Mouse (Mus musculus) kidney, adult 18-20 months (tissue): Measurements from ENCODE around the gene Zfp420.
"Not testable (repeated sequence)": the region's sequence is repeated elsewhere in the genome, so short reads cannot be mapped to it uniquely, and the experiment has no call there.

Experiments
- DNase-seq: peaks from one replicate; pipeline ENCODE4 v3.0.0; 2021

The Zfp420 gene

GRCm38 (mm10) chr7:29859532-29860517 is at the start of gene Zfp420:
TSS of gene Zfp420 (plus strand) at chr7:29859979.
- peak; percentile 86 for DNase-seq

- no peak for DNase-seq
Measured at GRCm38 (mm10) chr7:29812244-29812643, 47.5 kb upstream of the Zfp420 start.

- DNase-seq: no peak
Measured at GRCm38 (mm10) chr7:29814381-29814780, 45.4 kb upstream of the Zfp420 start.

GRCm38 (mm10) chr7:29815061-29815784 is 44.6 kb upstream of the Zfp420 start:
- no peak for DNase-seq

GRCm38 (mm10) chr7:29815910-29816429 is 43.8 kb upstream of the Zfp420 start, which contains the start of gene Zfp790:
TSS of gene Zfp790 (plus strand) at chr7:29816114.
- peak; percentile 86 for DNase-seq

GRCm38 (mm10) chr7:29818619-29819254 is 41.0 kb upstream of the Zfp420 start:
- peak; percentile 80 for DNase-seq

GRCm38 (mm10) chr7:29828001-29828400 is 31.8 kb upstream of the Zfp420 start:
- peak; percentile 59 for DNase-seq

- DNase-seq: no peak
Measured at GRCm38 (mm10) chr7:29829804-29830203, 30.0 kb upstream of the Zfp420 start.

GRCm38 (mm10) chr7:29836816-29837215 is 23.0 kb upstream of the Zfp420 start:
- DNase-seq: no peak

GRCm38 (mm10) chr7:29839256-29839655 is 20.5 kb upstream of the Zfp420 start:
- DNase-seq: no peak

GRCm38 (mm10) chr7:29842105-29842504 is 17.7 kb upstream of the Zfp420 start:
- DNase-seq: peak; percentile 25

- no peak for DNase-seq
Measured at GRCm38 (mm10) chr7:29844616-29845015, 15.2 kb upstream of the Zfp420 start.

- no peak for DNase-seq
Measured at GRCm38 (mm10) chr7:29852831-29853218, 7.0 kb upstream of the Zfp420 start.

- peak; percentile 87 for DNase-seq
Measured at GRCm38 (mm10) chr7:29853219-29853842, 6.4 kb upstream of the Zfp420 start, which contains the start of gene Zfp940. TSS of gene Zfp940 (minus strand) at chr7:29853669.

- no peak for DNase-seq
Measured at GRCm38 (mm10) chr7:29861660-29862059, 1.9 kb downstream of the Zfp420 start.

- no peak for DNase-seq
Measured at GRCm38 (mm10) chr7:29874256-29874655, 14.5 kb downstream of the Zfp420 start.

- not testable (repeated sequence) for DNase-seq
Measured at GRCm38 (mm10) chr7:29877561-29877960, 17.8 kb downstream of the Zfp420 start.

- DNase-seq: no peak
Measured at GRCm38 (mm10) chr7:29880056-29880455, 20.3 kb downstream of the Zfp420 start.

- DNase-seq: no peak
Measured at GRCm38 (mm10) chr7:29880916-29881315, 21.1 kb downstream of the Zfp420 start.

- DNase-seq: no peak
Measured at GRCm38 (mm10) chr7:29890501-29890900, 30.7 kb downstream of the Zfp420 start.

- DNase-seq: no peak
Measured at GRCm38 (mm10) chr7:29892756-29893155, 33.0 kb downstream of the Zfp420 start.

GRCm38 (mm10) chr7:29898351-29898750 is 38.6 kb downstream of the Zfp420 start:
- DNase-seq: no peak
